Mouse (Mus musculus) embryonic fibroblast, embryonic 13.5 days (primary cell): ENCODE data around the gene Peli1. TPM values are rescaled to one million over a fixed set of nuclear protein-coding genes. Genes with fewer than 3 reads are reported as not detected.

Experiments used
- H3K27ac ChIP-seq: 2 replicates; pipeline ENCODE4 v1.5.1; 2012; ENCODE audit warnings: low read length, control low read depth, inconsistent platforms; ENCODE audit not compliant: insufficient read depth
- H3K4me1 ChIP-seq: 2 replicates; pipeline ENCODE4 v1.6.1; 2011; ENCODE audit warnings: low read length; ENCODE audit not compliant: control insufficient read depth, insufficient read depth
- H3K4me3 ChIP-seq: 2 replicates; pipeline ENCODE4 v1.5.1; 2011; ENCODE audit warnings: mild to moderate bottlenecking, control low read depth, low read length; ENCODE audit not compliant: insufficient read depth
- CTCF ChIP-seq: IDR thresholded peaks from 2 replicates; pipeline ENCODE4 v1.5.1; 2011; ENCODE audit warnings: mild to moderate bottlenecking, control low read depth, low read length, moderate library complexity, borderline replicate concordance; ENCODE audit not compliant: insufficient read depth
- POLR2A ChIP-seq: IDR thresholded peaks from 2 replicates; pipeline ENCODE4 v1.6.1; 2011; ENCODE audit warnings: low read depth, mild to moderate bottlenecking, control low read depth, low read length, moderate library complexity
- polyA plus RNA-seq: library from polyadenylated mRNA; stranded (reverse); fragments of >200 nt; gene quantifications from 2 replicates; pipeline ENCODE4 v1.2.4, GENCODE M21; 2011; ENCODE audit warnings: low read depth; ENCODE audit not compliant: missing spikeins, insufficient read length

Peli1 gene
- polyA plus RNA-seq, 1 experiment, result 21.3 TPM

GRCm38 (mm10) chr11:21107120-21107519, 16.0 kb downstream of the Peli1 start:
- TF ChIP-seq CTCF, result no peak
- TF ChIP-seq POLR2A, result no peak
- Histone ChIP-seq H3K4me3 (no peak overlapping the region), H3K4me1 (peaks cover 6% of the 10 kb centered on the region), H3K27ac (no peak overlapping the region)

GRCm38 (mm10) chr11:21109279-21109678, 18.2 kb downstream of the Peli1 start:
- no peak overlapping the region for H3K4me3 ChIP-seq
- TF ChIP-seq POLR2A (no peak), CTCF (no peak)
- H3K4me1 ChIP-seq, result peaks cover under 1% of the 10 kb centered on the region
- H3K27ac ChIP-seq, result no peak overlapping the region

- H3K27ac ChIP-seq, result no peak overlapping the region
- H3K4me3 ChIP-seq, result no peak overlapping the region
- no peaks in the 10 kb centered on the region for H3K4me1 ChIP-seq
- TF ChIP-seq CTCF (no peak), POLR2A (no peak)
Measured at GRCm38 (mm10) chr11:21114516-21114915, 23.4 kb downstream of the Peli1 start.

- no peak overlapping the region for H3K27ac ChIP-seq
- H3K4me1 ChIP-seq, result no peaks in the 10 kb centered on the region
- no peak for TF ChIP-seq POLR2A
- H3K4me3 ChIP-seq, result no peak overlapping the region
Measured at GRCm38 (mm10) chr11:21115804-21116203, 24.7 kb downstream of the Peli1 start.

GRCm38 (mm10) chr11:21116623-21117295, 25.7 kb downstream of the Peli1 start:
- TF ChIP-seq CTCF, result no peak
- no peak for TF ChIP-seq POLR2A
- H3K27ac ChIP-seq, result no peak overlapping the region
- no peaks in the 10 kb centered on the region for H3K4me1 ChIP-seq
- H3K4me3 ChIP-seq, result no peak overlapping the region

GRCm38 (mm10) chr11:21121737-21122136, 30.6 kb downstream of the Peli1 start:
- Histone ChIP-seq H3K4me1 (no peaks in the 10 kb centered on the region), H3K4me3 (no peak overlapping the region), H3K27ac (no peak overlapping the region)
- TF ChIP-seq CTCF (no peak), POLR2A (no peak)

GRCm38 (mm10) chr11:21122399-21122798, 31.3 kb downstream of the Peli1 start:
- TF ChIP-seq POLR2A (no peak), CTCF (no peak)
- Histone ChIP-seq H3K4me1 (no peaks in the 10 kb centered on the region), H3K4me3 (no peak overlapping the region), H3K27ac (no peak overlapping the region)

- H3K4me3 ChIP-seq, result no peak overlapping the region
- H3K4me1 ChIP-seq, result no peaks in the 10 kb centered on the region
- TF ChIP-seq POLR2A (no peak), CTCF (no peak)
- no peak overlapping the region for H3K27ac ChIP-seq
Measured at GRCm38 (mm10) chr11:21131692-21132091, 40.6 kb downstream of the Peli1 start.

- no peak overlapping the region for H3K4me3 ChIP-seq
- H3K4me1 ChIP-seq, result no peaks in the 10 kb centered on the region
- no peak for TF ChIP-seq POLR2A
- TF ChIP-seq CTCF, result no peak
- H3K27ac ChIP-seq, result no peak overlapping the region
Measured at GRCm38 (mm10) chr11:21134875-21135451, 43.9 kb downstream of the Peli1 start.

- TF ChIP-seq POLR2A (no peak), CTCF (no peak)
- Histone ChIP-seq H3K4me1 (no peaks in the 10 kb centered on the region), H3K27ac (no peak overlapping the region), H3K4me3 (no peak overlapping the region)
Measured at GRCm38 (mm10) chr11:21139453-21139852, 48.4 kb downstream of the Peli1 start.

- Histone ChIP-seq H3K27ac (no peak overlapping the region), H3K4me3 (no peak overlapping the region), H3K4me1 (no peaks in the 10 kb centered on the region)
- TF ChIP-seq POLR2A (no peak), CTCF (no peak)
Measured at GRCm38 (mm10) chr11:21141242-21141641, 50.2 kb downstream of the Peli1 start.

- Histone ChIP-seq H3K27ac (no peak overlapping the region), H3K4me3 (no peak overlapping the region), H3K4me1 (no peaks in the 10 kb centered on the region)
- TF ChIP-seq CTCF (no peak), POLR2A (no peak)
Measured at GRCm38 (mm10) chr11:21141755-21142154, 50.7 kb downstream of the Peli1 start.
